Mouse (Mus musculus) spleen, adult 2 months (tissue): Measurements from ENCODE around the gene Ttc34.

Source experiments
- CTCF ChIP-seq: fragments of 200-500 bp; IDR thresholded peaks from 2 replicates; pipeline ENCODE4 v1.5.1; 2011; ENCODE audit warnings: mild to moderate bottlenecking, inconsistent platforms; ENCODE audit not compliant: insufficient read depth, insufficient read length, insufficient replicate concordance; ENCODE audit errors: extremely low read depth
- POLR2A ChIP-seq: fragments of 200-500 bp; IDR thresholded peaks from 2 replicates; pipeline ENCODE4 v1.6.1; 2011; ENCODE audit warnings: low read depth, low read length, inconsistent platforms

DNA sequence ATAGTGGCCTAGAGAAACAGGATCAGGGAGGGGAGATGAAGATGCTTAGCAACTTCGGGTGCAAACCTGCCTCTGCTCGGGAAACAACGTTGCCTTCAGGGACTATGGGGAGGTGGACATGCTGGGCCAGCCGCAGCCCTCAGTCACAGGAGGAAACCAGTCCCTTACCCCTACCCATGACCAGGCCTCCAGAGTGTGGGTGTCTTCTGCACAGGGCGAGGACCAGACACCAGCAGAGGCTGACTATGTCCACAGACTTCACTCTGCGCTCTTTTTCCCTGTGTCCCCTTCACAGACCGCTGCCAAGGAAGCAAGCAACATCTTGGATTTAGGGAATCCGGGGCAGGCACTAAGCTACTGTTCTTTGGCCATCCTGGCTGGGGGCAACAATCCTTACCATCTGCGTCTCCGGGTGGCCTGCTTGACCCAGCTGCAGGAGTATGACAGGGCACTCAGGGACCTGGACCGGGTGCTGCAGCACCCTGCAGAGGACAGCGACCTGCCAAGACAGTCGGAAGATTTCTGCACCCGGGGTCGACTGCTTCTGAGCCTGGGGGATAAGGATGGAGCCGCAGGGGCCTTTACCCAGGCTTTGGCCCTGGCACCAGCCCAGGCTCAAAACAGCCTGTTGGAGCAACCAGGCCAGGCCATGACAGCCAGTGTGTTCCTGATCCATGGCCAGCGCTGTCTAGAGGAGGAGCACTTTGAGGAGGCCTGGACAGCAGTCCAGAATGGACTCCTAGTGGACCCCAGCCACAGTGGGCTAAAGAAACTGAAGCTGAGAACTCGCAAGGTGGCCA lies 27.9 kb downstream of the Ttc34 start:
- TF ChIP-seq POLR2A (no peak), CTCF (no peak)
